Mouse (Mus musculus) cerebellum, adult 18-20 months (tissue): ENCODE results near the gene Zfp423.

Source experiments
- DNase-seq, 2 experiments: peaks; one replicate each; pipeline ENCODE4 v3.0.0; 2021

Gene Zfp423

GRCm38 (mm10) chr8:87800121-87800520 is 159.3 kb downstream of the Zfp423 start:
- no peak for DNase-seq

DNA sequence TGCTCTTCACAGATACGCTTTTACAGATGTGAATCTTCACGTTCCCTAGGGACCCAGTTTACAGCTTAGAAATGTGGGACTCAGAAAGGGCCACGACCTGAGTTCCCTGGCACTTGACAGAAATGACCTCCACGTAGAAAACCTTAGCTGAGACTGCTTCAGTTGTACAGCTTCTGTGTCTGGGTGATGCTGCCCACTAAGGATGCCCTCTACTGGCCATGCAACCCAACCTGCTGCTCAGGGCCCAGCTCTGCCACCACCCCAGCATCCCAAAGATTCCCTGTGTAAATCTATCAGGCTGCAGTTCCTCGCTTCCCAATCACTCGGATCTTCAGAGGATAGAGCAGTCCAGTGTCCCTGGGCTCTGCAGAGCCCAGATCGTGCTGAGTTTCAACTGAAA is 163.2 kb downstream of the Zfp423 start:
- DNase-seq: peak; percentile 56 to 62

DNA sequence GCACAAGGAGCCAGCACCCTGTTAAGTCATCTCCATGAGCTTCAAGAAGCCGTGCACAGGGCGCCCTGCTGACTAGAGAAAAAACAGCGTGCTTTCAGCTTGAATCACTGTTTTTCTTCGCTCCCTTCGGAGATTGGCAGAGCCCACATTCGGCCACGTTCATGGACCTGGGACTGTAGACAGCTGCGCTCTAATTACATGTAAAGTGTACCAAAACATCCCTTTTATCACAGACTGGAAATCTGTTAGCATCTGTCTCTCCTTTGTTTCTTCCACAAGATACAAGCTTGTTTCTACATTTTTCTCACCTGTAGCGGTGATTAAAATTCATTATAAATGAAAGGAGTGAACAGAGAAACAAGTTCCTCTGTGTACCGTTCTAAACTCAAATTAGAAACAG is 164.8 kb downstream of the Zfp423 start:
- no peak for DNase-seq

DNA sequence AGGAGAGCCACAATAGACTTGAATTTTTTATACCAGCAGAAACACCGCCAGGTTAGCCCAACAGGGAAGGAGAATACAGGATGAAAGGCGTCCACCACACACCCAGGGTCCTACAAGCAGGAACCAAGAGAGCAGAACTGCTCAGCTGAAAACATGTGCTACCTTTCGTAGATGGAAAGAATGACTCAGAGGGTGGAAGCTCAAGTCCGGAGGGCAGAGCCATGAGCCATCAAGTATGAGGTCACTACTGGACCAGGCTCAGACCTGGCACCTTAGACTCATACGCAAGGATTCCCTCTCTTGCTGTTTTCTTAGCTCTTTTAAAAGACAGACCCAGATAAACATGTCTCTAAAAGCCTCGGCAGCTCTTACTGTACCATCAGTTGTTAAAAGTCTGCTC is 168.3 kb downstream of the Zfp423 start:
- DNase-seq: no peak

DNA sequence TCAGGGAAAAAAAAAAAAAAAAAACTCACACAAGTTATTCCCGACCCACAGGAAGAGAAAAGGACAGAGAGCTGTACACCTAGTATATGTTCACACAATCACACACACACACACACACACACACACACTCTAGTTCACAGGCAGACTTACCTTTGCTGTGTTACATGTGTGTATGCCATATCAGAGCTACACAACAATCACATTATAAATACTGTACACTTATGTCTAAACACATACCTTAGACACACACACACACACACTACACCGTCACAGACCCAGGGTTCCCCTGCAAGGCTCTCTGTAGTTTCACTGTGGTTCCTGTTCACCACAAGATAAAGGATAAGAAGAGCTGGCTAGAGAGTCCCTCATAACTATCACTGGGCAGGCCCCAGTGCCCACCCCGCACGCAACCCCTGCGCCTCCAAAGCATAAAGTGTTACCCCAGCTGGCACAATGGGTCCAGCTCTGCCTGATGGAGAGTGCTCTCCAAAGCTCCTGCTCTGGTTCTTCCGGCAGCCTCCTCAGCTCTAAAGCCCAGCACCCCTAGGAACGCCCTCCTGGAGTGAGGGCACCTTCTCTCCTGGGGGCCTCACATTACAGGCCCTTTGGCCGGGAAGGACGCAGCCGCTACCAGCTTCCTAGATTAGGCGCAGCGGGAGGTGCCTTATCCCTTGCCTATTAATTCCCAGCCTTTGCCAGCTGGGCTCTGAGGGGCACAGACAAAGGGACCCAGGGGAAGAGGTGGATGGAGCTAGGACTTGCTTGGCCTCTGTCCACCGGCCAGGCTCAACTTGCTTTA is 174.6 kb downstream of the Zfp423 start:
- DNase-seq: no peak

GRCm38 (mm10) chr8:87784227-87784626 is 175.2 kb downstream of the Zfp423 start:
- no peak for DNase-seq

DNA sequence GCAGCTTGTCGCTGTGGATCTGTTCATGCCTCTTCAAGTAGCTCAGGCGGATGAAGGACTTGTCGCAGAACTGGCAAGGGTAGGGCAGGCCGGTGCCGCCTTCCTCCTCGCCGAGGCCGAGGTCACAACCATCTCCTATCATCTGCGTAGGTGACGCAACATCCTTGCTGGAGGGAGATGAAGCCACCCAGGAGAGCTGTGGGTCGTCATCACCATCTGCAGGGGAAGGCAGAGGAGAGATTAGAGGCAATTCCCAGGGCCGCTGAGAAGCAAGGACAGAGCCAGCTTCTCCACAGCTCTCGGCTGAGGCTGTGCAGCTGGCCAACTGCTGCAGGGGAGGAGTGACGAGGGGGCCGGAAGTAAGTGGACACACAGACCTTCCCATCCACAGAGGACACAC is 176.2 kb downstream of the Zfp423 start:
- DNase-seq: no peak

- no peak for DNase-seq
These were observed 181.8 kb downstream of the Zfp423 start for GRCm38 (mm10) chr8:87777586-87777985.

DNA sequence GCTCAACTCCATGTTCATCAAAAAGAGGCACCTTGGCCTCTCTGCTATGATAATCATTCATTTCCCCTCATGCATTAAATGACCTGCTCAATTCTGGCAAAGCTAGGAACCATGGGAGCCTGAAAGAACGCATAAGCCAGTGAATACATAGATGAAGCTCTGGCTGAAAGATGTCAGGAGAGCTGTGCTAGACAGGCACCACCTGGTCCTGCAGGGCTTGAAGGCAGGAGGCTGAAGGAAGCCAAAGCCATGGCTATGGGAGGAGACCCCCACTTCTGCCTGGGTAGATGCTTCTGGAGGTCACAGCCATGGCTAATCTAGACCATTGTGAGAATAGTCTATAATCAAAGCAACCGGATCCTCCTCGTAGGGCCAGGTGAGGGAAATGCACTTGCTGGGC is 183.5 kb downstream of the Zfp423 start:
- DNase-seq: no peak

DNA sequence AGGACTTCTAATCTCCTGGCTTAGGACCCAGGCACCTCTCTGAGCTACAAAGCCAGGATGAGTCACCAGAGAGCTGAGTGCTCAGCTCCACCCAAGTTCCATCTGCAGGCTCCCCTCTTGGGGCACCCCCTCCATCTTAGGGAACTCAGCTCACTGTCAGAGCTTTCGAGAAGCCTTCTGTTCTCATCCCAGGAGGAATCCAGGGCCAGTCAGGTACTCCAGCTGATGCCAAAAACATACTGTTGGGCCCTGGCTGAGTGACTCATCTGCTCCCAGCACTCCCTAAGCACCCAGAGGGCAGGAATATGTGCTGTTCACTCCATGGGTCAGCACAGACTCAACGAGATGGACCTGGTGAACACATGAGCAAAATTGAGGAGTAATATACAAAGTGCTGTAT is 184.4 kb downstream of the Zfp423 start:
- DNase-seq: peak in 1 of 2 experiments; percentile 21

DNA sequence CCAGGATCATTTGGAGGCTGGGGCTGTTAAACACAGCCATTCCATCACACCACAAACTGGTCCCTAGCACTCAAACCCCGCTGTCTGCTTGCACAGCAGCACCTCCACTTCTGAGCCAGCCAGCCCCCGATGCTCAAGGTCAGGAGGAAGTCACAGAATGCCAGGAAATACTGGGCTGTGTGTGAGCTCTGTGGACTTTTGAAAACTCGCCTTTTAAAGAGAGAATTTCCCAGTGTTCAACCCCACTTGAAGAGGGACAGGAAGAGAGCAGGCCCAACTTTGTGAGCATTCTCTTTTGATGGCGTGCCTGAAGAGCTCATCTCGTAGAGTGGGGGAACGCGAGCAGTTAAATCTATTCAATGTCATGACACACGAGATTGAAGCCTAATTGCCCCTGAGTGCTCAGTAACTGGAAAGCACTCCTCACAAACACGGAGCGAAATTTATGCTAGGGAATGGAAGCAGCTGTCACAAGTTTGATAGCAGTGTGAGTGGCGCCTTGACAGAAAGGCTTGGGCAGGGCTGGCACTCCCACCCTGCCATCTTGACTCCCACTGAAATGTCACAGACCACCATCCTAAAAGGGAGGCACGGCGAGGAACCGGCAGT is 186.4 kb downstream of the Zfp423 start:
- no peak for DNase-seq

DNA sequence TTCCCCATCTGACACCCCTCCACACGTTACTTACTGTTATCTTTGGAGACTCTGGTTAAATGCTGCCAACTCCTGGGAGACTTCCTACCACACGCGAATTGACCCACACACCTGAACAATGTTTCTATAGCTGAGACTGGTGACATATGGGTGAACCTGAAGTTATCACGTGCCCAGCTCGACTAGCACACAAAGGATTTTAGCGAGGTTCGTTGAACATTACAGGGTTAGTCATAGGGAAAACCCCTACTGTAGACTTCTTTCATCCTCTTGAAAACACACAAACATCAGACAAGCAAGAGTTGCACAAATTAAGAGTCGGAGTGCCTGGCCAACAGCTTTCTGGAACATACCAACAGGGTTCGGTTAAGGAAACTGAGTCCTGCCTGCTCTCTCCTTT is 191.5 kb downstream of the Zfp423 start:
- DNase-seq: no peak

DNA sequence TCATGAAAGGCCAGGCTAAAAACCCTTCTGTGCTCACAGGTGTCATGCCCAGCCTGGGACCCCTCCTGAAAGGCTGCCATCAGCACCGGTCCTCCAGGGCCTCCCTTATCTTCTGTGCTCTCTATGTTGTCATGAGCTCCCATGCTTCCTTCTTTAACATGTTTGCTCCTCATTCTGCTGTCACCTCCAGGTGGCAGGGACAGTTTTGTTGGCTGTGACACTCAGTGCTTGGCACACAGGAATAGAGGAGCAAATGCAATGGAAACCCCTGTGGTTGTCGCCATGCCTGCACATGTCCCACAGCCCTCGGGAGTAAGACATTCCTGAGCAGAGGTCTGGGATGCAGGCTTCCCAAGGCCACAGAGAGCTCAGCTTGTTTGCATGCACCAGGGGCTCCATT is 194.1 kb downstream of the Zfp423 start:
- DNase-seq: no peak

- DNase-seq: no peak
These were observed 200.6 kb downstream of the Zfp423 start for GRCm38 (mm10) chr8:87758750-87759149.

- DNase-seq: no peak
These were observed 204.5 kb downstream of the Zfp423 start for GRCm38 (mm10) chr8:87754853-87755252.

GRCm38 (mm10) chr8:87753636-87754035 is 205.8 kb downstream of the Zfp423 start:
- no peak for DNase-seq

DNA sequence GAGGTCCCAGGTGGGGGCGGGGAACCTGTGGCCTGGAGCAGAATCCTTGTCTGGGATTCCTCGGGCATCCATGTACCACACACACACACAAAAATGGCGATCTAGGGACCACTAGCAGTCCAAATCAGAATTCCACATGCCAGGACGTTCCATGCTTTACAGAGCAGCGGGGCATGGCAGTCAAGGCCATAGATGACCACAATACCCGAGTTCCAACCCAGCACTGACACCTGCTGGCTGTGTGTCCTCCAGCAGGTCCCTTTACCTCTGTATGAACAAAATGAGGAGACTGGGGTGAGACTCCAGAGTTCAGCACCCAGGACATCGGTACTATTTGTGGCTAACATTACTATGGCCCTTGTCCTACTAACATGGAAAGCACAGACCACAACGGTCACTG is 206.2 kb downstream of the Zfp423 start:
- DNase-seq: peak; percentile 47

- DNase-seq: no peak
These were observed 206.7 kb downstream of the Zfp423 start for GRCm38 (mm10) chr8:87752710-87753109.

GRCm38 (mm10) chr8:87747582-87747981 is 211.8 kb downstream of the Zfp423 start:
- DNase-seq: no peak

- DNase-seq: no peak
These were observed 212.3 kb downstream of the Zfp423 start for GRCm38 (mm10) chr8:87747142-87747541.

GRCm38 (mm10) chr8:87746072-87746471 is 213.3 kb downstream of the Zfp423 start:
- peak; percentile 46 to 53 for DNase-seq

DNA sequence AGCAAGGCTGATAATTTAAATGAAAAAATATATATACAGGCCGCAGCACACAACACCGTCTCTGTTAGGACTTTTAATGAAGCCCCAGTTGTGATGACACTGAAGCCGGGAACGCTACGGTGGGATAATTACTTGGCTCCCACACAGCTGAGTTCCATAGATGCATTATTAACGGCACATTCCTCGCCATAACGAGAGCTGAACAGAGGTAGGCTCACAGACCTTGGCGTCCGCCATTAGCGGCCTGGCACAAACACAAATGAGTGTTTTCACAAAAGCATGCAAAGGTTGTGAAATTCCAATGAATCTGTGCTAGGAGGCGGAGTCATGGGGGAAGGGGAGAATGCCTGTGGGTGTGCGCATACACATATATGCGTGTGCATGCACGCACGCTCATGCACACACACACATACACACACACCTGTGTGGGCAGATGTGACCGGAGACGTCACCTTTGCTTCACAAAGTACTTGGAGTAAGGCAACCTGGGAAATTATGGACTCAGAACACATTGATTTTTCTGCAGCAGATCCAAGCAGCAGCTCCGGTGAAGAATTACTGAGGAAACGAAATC is 214.2 kb downstream of the Zfp423 start:
- no peak for DNase-seq

- DNase-seq: no peak
These were observed 214.8 kb downstream of the Zfp423 start for GRCm38 (mm10) chr8:87744556-87744955.

GRCm38 (mm10) chr8:87742016-87742415 is 217.4 kb downstream of the Zfp423 start:
- peak; percentile 76 to 78 for DNase-seq
